Mouse (Mus musculus) MEL (cell line): ENCODE results near the gene Smim13. TPM values are rescaled to one million over a fixed set of nuclear protein-coding genes. Genes with fewer than 3 reads are reported as not detected.

Source experiments
- DNase-seq: peaks from one replicate; pipeline ENCODE4 v3.0.0; 2011; ENCODE audit warnings: low read depth, low spot score
- H3K27ac ChIP-seq: 2 replicates; pipeline ENCODE4 v1.5.1; 2012; ENCODE audit warnings: low read depth, mild to moderate bottlenecking, control low read depth, low read length, moderate library complexity; ENCODE audit not compliant: control insufficient read depth
- H3K27me3 ChIP-seq, 2 experiments: fragments of 150-350 bp in 1 of 2; sonication (generic) in 1 of 2; 2 replicates each; pipeline ENCODE4 v1.6.1; 2012; ENCODE audit warnings: low read length in 2 of 2, mild to moderate bottlenecking in 2 of 2, improper control_type of control experiment in 1 of 2, moderate library complexity in 1 of 2; ENCODE audit not compliant: insufficient read depth in 2 of 2, control insufficient read depth in 1 of 2
- H3K36me3 ChIP-seq, 2 experiments: 2 replicates each; pipeline ENCODE4 v1.6.1; 2012 to 2014; ENCODE audit warnings: low read length in 2 of 2, improper control_type of control experiment in 1 of 2, inconsistent platforms in 1 of 2, mild to moderate bottlenecking in 1 of 2; ENCODE audit not compliant: insufficient read depth in 2 of 2, control insufficient read depth in 1 of 2
- H3K4me1 ChIP-seq, 2 experiments: fragments of 150-350 bp in 1 of 2; sonication (generic) in 1 of 2; 2 replicates each; pipeline ENCODE4 v1.6.1; 2012; ENCODE audit warnings: low read length in 2 of 2, improper control_type of control experiment in 1 of 2, mild to moderate bottlenecking in 1 of 2; ENCODE audit not compliant: insufficient read depth in 2 of 2, control insufficient read depth in 1 of 2
- H3K4me3 ChIP-seq, 2 experiments: fragments of 150-350 bp in 1 of 2; sonication (generic) in 1 of 2; 2 replicates each; pipeline ENCODE4 v1.5.1; 2012; ENCODE audit warnings: low read depth in 2 of 2, low read length in 2 of 2, mild to moderate bottlenecking in 2 of 2, moderate library complexity in 2 of 2, control low read depth in 1 of 2, improper control_type of control experiment in 1 of 2; ENCODE audit not compliant: control insufficient read depth in 1 of 2, insufficient read depth in 1 of 2
- H3K79me2 ChIP-seq: 2 replicates; pipeline ENCODE4 v1.6.1; 2012; ENCODE audit warnings: mild to moderate bottlenecking, low read length, moderate library complexity; ENCODE audit not compliant: control insufficient read depth, poor library complexity, insufficient read depth
- H3K9ac ChIP-seq: 2 replicates; pipeline ENCODE4 v1.6.1; 2012; ENCODE audit warnings: low read depth, mild to moderate bottlenecking, control low read depth, low read length, moderate library complexity; ENCODE audit not compliant: control insufficient read depth, poor library complexity, severe bottlenecking
- H3K9me3 ChIP-seq: fragments of 150-350 bp; sonication (generic); replicated peaks from 2 replicates; pipeline ENCODE4 v1.6.1; 2012; ENCODE audit warnings: mild to moderate bottlenecking, low read length, improper control_type of control experiment, moderate library complexity; ENCODE audit not compliant: insufficient read depth
- CTCF ChIP-seq, 3 experiments: IDR thresholded peaks in 2 of 3; conservative IDR thresholded peaks in 1 of 3; 2 replicates each; pipeline ENCODE4 v1.5.1; 2011 to 2012; ENCODE audit warnings: low read length in 3 of 3, low read depth in 2 of 3, mild to moderate bottlenecking in 2 of 3, improper control_type of control experiment in 1 of 3, inconsistent platforms in 1 of 3, mixed read lengths in 1 of 3, moderate library complexity in 1 of 3; ENCODE audit not compliant: control insufficient read depth in 1 of 3, insufficient read depth in 1 of 3, poor library complexity in 1 of 3, severe bottlenecking in 1 of 3
- E2F4 ChIP-seq: IDR thresholded peaks from 2 replicates; pipeline ENCODE4 v1.6.1; 2011; ENCODE audit warnings: low read depth, low read length, improper control_type of control experiment, borderline replicate concordance
- ELF1 ChIP-seq: IDR thresholded peaks from 2 replicates; pipeline ENCODE4 v1.6.1; 2014; ENCODE audit warnings: low read depth, mild to moderate bottlenecking, inconsistent platforms, low read length, improper control_type of control experiment, moderate library complexity
- EP300 ChIP-seq, 2 experiments: IDR thresholded peaks; 2 replicates each; pipeline ENCODE4 v1.6.1; 2011; ENCODE audit warnings: improper control_type of control experiment in 2 of 2, low read length in 2 of 2, low read depth in 1 of 2, mild to moderate bottlenecking in 1 of 2
- ETS1 ChIP-seq: IDR thresholded peaks from 2 replicates; pipeline ENCODE4 v1.6.1; 2012; ENCODE audit warnings: low read depth, mild to moderate bottlenecking, inconsistent platforms, low read length, improper control_type of control experiment, moderate library complexity
- GABPA ChIP-seq: IDR thresholded peaks from 2 replicates; pipeline ENCODE4 v1.6.1; 2012; ENCODE audit warnings: low read depth, mild to moderate bottlenecking, inconsistent platforms, low read length, improper control_type of control experiment, moderate library complexity
- HCFC1 ChIP-seq: IDR thresholded peaks from 2 replicates; pipeline ENCODE4 v1.6.1; 2012; ENCODE audit warnings: low read depth, mild to moderate bottlenecking, inconsistent platforms, low read length, improper control_type of control experiment, moderate library complexity
- JUND ChIP-seq: IDR thresholded peaks from 2 replicates; pipeline ENCODE4 v1.6.1; 2011; ENCODE audit warnings: low read depth, mild to moderate bottlenecking, improper control_type of control experiment, low read length
- KAT2A ChIP-seq: conservative IDR thresholded peaks from 2 replicates; pipeline ENCODE4 v1.6.1; 2012; ENCODE audit warnings: low read depth, low read length, improper control_type of control experiment, inconsistent platforms
- MAX ChIP-seq: IDR thresholded peaks from 2 replicates; pipeline ENCODE4 v1.6.1; 2011; ENCODE audit warnings: low read length, improper control_type of control experiment
- MAZ ChIP-seq: IDR thresholded peaks from 2 replicates; pipeline ENCODE4 v1.6.1; 2012; ENCODE audit warnings: low read depth, mild to moderate bottlenecking, inconsistent platforms, low read length, improper control_type of control experiment
- NELFE ChIP-seq: IDR thresholded peaks from 2 replicates; pipeline ENCODE4 v1.6.1; 2011; ENCODE audit warnings: low read depth, low read length, improper control_type of control experiment
- NRF1 ChIP-seq: IDR thresholded peaks from 2 replicates; pipeline ENCODE4 v1.6.1; 2014; ENCODE audit warnings: low read depth, mild to moderate bottlenecking, inconsistent platforms, low read length, improper control_type of control experiment, moderate library complexity; ENCODE audit not compliant: poor library complexity, insufficient read depth, severe bottlenecking
- POLR2A ChIP-seq, 2 experiments: IDR thresholded peaks; 2 replicates each; pipeline ENCODE4 v1.6.1; 2011 to 2012; ENCODE audit warnings: low read length in 2 of 2, mild to moderate bottlenecking in 2 of 2, control low read depth in 1 of 2, improper control_type of control experiment in 1 of 2, low read depth in 1 of 2, moderate library complexity in 1 of 2; ENCODE audit not compliant: control insufficient read depth in 1 of 2, insufficient read depth in 1 of 2, poor library complexity in 1 of 2
- POLR2AphosphoS2 ChIP-seq: IDR thresholded peaks from 2 replicates; pipeline ENCODE4 v1.6.1; 2011; ENCODE audit warnings: low read length, improper control_type of control experiment
- RAD21 ChIP-seq: IDR thresholded peaks from 2 replicates; pipeline ENCODE4 v1.6.1; 2011; ENCODE audit warnings: mild to moderate bottlenecking, low read depth, low read length, improper control_type of control experiment
- SIN3A ChIP-seq: IDR thresholded peaks from 2 replicates; pipeline ENCODE4 v1.6.1; 2012; ENCODE audit warnings: low read length, improper control_type of control experiment, inconsistent platforms
- TAL1 ChIP-seq: IDR thresholded peaks from 2 replicates; pipeline ENCODE4 v1.6.1; 2012; ENCODE audit warnings: mild to moderate bottlenecking, inconsistent platforms, low read length, moderate library complexity, mixed read lengths
- TBP ChIP-seq: IDR thresholded peaks from 2 replicates; pipeline ENCODE4 v1.8.0; 2011; ENCODE audit warnings: low read depth, low read length, improper control_type of control experiment
- TCF12 ChIP-seq: IDR thresholded peaks from 2 replicates; pipeline ENCODE4 v1.6.1; 2014; ENCODE audit warnings: low read depth, mild to moderate bottlenecking, inconsistent platforms, low read length, improper control_type of control experiment, moderate library complexity
- UBTF ChIP-seq: IDR thresholded peaks from 2 replicates; pipeline ENCODE4 v1.6.1; 2012; ENCODE audit warnings: low read depth, mild to moderate bottlenecking, inconsistent platforms, low read length, improper control_type of control experiment, moderate library complexity, borderline replicate concordance; ENCODE audit not compliant: insufficient read depth
- USF2 ChIP-seq, 2 experiments: IDR thresholded peaks; 2 replicates each; pipeline ENCODE4 v1.6.1; 2011 to 2012; ENCODE audit warnings: improper control_type of control experiment in 2 of 2, low read length in 2 of 2, borderline replicate concordance in 1 of 2, inconsistent platforms in 1 of 2, low read depth in 1 of 2, mild to moderate bottlenecking in 1 of 2; ENCODE audit not compliant: insufficient read depth in 1 of 2
- ZC3H11A ChIP-seq: IDR thresholded peaks from 2 replicates; pipeline ENCODE4 v1.6.1; 2012; ENCODE audit warnings: low read depth, mild to moderate bottlenecking, inconsistent platforms, low read length, improper control_type of control experiment
- ZMIZ1 ChIP-seq: IDR thresholded peaks from 2 replicates; pipeline ENCODE4 v1.6.1; 2012; ENCODE audit warnings: low read depth, mild to moderate bottlenecking, inconsistent platforms, low read length, improper control_type of control experiment, moderate library complexity
- ZNF384 ChIP-seq: IDR thresholded peaks from 2 replicates; pipeline ENCODE4 v1.6.1; 2012; ENCODE audit warnings: low read depth, mild to moderate bottlenecking, inconsistent platforms, low read length, improper control_type of control experiment
- polyA plus RNA-seq, 2 experiments: library from polyadenylated mRNA; stranded (reverse) in 1 of 2; unstranded in 1 of 2; fragments of >175 nt in 1 of 2; fragments of >200 nt in 1 of 2; gene quantifications; 2 replicates each; pipeline versions ENCODE4 v1.2.1 to v1.2.4; 2012; ENCODE audit warnings: low replicate concordance in 2 of 2, low read depth in 1 of 2; ENCODE audit not compliant: insufficient read length in 2 of 2, insufficient read depth in 1 of 2, missing spikeins in 1 of 2
- total RNA-seq: library from RNA; depleted of rRNA; stranded (reverse); fragments of 300-350 nt; gene quantifications from 2 replicates; pipeline ENCODE4 v1.2.3, GENCODE M21; 2012; rRNA removed

Smim13 gene
- total RNA-seq (10.7 and 11.1 TPM in 2 replicates), polyA plus RNA-seq (10 to 100 TPM in 1 of 2 experiments, not detected in 1; 13.1 TPM)

- Histone ChIP-seq H3K27ac (peak within 1 kb of the TSS; percentile 94), H3K9me3 (no peaks in the 10 kb centered on the region), H3K79me2 (peaks cover 15% of the 10 kb centered on the region), H3K36me3 (peaks cover 0 to 7% of the 10 kb centered on the region in 2 experiments), H3K4me1 (peaks cover 0 to 8% of the 10 kb centered on the region in 2 experiments; a peak in 1 of 4 replicates), H3K4me3 (peak within 1 kb of the TSS; percentile 93 to 99), H3K27me3 (no peaks in the 10 kb centered on the region), H3K9ac (peak within 1 kb of the TSS; percentile 89)
- DNase-seq: peak; percentile 97
- TF ChIP-seq NELFE (peak; percentile 22), ETS1 (0 out of 2 replicates have a peak, but pooled peaks have one; percentile 50), TCF12 (peak; percentile 59), ZC3H11A (no peak), UBTF (peak; percentile 32; the same call in 1 of the 2 replicates), RAD21 (no peak), ZMIZ1 (0 out of 2 replicates have a peak, but pooled peaks have one; percentile 18), E2F4 (no peak), ZNF384 (no peak), NRF1 (0 out of 2 replicates have a peak, but pooled peaks have one; percentile 38), KAT2A (peak; percentile 88), CTCF (IDR thresholded peaks at IDR 0.05 in 2 of 3, conservative IDR thresholded peaks at IDR 0.05 in 1 of 3; ENCODE audit: control insufficient read depth in 1 of 3, insufficient read depth in 1 of 3, low read depth in 2 of 3, low read length in 3 of 3, poor library complexity in 1 of 3, severe bottlenecking in 1 of 3) (peak in 2 of 3 experiments; percentile 39 to 61; a peak in 5 of 6 replicates), HCFC1 (peak; percentile 98), EP300 (IDR thresholded peaks at IDR 0.05; ENCODE audit: low read depth in 1 of 2, low read length in 2 of 2) (no peak), POLR2A (IDR thresholded peaks at IDR 0.05; ENCODE audit: control insufficient read depth in 1 of 2, insufficient read depth in 1 of 2, low read depth in 1 of 2, low read length in 2 of 2, poor library complexity in 1 of 2) (peak; percentile 50 to 66), JUND (no peak), GABPA (0 out of 2 replicates have a peak, but pooled peaks have one; percentile 4), TBP (no peak; the same call in 1 of the 2 replicates), ELF1 (peak; percentile 57; the same call in 1 of the 2 replicates), TAL1 (no peak; the same call in 1 of the 2 replicates), MAX (peak; percentile 26), MAZ (peak; percentile 90), POLR2AphosphoS2 (0 out of 2 replicates have a peak, but pooled peaks have one; percentile 29), USF2 (IDR thresholded peaks at IDR 0.05; ENCODE audit: borderline replicate concordance in 1 of 2, insufficient read depth in 1 of 2, low read depth in 1 of 2, low read length in 2 of 2) (no peak), SIN3A (peak; percentile 70)
Observed at GRCm38 (mm10) chr13:41249538-41250317, at the start of gene Smim13. Gene Smim13, plus strand, starts transcription at chr13:41249844.
